Mouse (Mus musculus): ENCODE results near the gene Zcchc17.

DNA sequence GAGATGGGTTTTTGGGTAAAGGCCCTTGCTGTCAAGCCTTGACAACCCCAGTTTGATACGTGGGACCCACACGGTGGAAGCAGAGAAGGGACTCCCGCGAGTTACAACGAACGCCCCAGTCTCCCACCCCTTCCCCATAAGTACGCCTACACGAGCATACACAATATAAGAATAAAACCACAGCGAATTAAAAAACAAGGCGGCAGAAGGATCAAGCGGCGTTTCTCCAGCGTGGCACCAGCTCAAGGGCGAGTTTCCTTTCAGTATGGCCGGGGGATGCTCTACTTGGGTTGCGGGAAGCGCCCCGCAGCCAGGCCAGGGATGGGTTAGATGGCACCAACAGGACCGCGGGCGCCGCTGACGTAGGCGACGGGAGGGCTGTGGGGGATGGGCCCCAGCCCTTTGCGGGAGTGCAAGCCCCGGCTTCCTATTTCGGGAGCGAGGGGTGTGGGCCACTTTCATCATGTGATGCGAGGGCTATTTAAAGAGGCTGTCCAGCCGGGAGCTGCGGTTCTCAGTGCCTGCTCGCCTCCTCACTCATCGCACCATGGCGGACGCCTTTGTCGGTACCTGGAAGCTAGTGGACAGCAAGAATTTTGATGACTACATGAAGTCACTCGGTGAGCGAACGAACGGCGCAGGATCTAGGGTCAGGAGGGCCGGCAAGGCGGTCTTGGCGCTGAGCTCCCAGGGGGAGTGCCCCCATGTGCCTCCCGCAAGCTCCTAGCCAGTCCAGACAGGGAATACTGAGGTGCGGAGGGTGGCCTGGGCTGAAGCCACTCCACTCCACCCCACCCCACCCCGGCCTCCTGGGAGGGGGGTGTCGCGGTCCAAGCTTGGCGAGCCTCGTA is 51.3 kb downstream of the Zcchc17 start, which contains the start of the genes Fabp3 and Gm10570:
- TF ChIP-seq CTCF (IDR thresholded peaks at IDR 0.05; ENCODE audit: extremely low read depth, insufficient read length, insufficient replicate concordance, low read depth, low read length) (no peak), POLR2A (IDR thresholded peaks at IDR 0.05; ENCODE audit: low read depth, low read length) (no peak)

Measured in small intestine, adult 2 months (tissue).